Mouse (Mus musculus) limb, embryonic 15.5 days (tissue): ENCODE data around the gene Rps5. TPM values are rescaled to one million over a fixed set of nuclear protein-coding genes. Genes with fewer than 3 reads are reported as not detected.

Experiments
- ATAC-seq: fragments of 200-750 bp; cut with Nextera tagmentation; 2 replicates; pipeline ENCODE4 v1.8.0; 2017; ENCODE audit warnings: low read depth, moderate TSS enrichment; ENCODE audit not compliant: insufficient number of reproducible peaks, low FRiP score, low TSS enrichment
- H3K27ac ChIP-seq: fragments of 300-500 bp; sonication (generic); 2 replicates; pipeline ENCODE4 v1.5.1; 2015; ENCODE audit warnings: moderate library complexity, mild to moderate bottlenecking, inconsistent platforms
- H3K27me3 ChIP-seq: fragments of 300-500 bp; sonication (generic); 2 replicates; pipeline ENCODE4 v1.6.1; 2015; ENCODE audit warnings: inconsistent platforms
- H3K36me3 ChIP-seq: fragments of 300-500 bp; sonication (generic); 2 replicates; pipeline ENCODE4 v1.6.1; 2015; ENCODE audit warnings: inconsistent platforms
- H3K4me1 ChIP-seq: fragments of 300-500 bp; sonication (generic); 2 replicates; pipeline ENCODE4 v1.6.1; 2015; ENCODE audit warnings: inconsistent platforms
- H3K4me2 ChIP-seq: fragments of 300-500 bp; sonication (generic); 2 replicates; pipeline ENCODE4 v1.6.1; 2015; ENCODE audit warnings: mild to moderate bottlenecking, inconsistent platforms
- H3K4me3 ChIP-seq: fragments of 300-500 bp; sonication (generic); 2 replicates; pipeline ENCODE4 v1.5.1; 2015; ENCODE audit warnings: mild to moderate bottlenecking, inconsistent platforms
- H3K9ac ChIP-seq: fragments of 300-500 bp; sonication (generic); 2 replicates; pipeline ENCODE4 v1.6.1; 2015; ENCODE audit warnings: inconsistent platforms
- H3K9me3 ChIP-seq: fragments of 300-500 bp; sonication (generic); 2 replicates; pipeline ENCODE4 v1.6.1; 2016; ENCODE audit warnings: inconsistent platforms
- WGBS: fragments of 180-500 bp; shearing (Covaris S2); methylation state at CpG from one replicate; pipeline ENCODE4 v1.1.7; 2015; 5-methylcytosine and 5-hydroxymethylcytosine counted together
- polyA plus RNA-seq: library from polyadenylated mRNA; unstranded; fragments of >200 nt; fragmentation: Nextera tagmentation; extraction: Ambion mirVana; gene quantifications from 2 replicates; pipeline ENCODE4 v1.2.1, GENCODE M21; 2015

Gene Rps5
- polyA plus RNA-seq, 1 experiment from 2014 or later = 1,056 TPM

DNA sequence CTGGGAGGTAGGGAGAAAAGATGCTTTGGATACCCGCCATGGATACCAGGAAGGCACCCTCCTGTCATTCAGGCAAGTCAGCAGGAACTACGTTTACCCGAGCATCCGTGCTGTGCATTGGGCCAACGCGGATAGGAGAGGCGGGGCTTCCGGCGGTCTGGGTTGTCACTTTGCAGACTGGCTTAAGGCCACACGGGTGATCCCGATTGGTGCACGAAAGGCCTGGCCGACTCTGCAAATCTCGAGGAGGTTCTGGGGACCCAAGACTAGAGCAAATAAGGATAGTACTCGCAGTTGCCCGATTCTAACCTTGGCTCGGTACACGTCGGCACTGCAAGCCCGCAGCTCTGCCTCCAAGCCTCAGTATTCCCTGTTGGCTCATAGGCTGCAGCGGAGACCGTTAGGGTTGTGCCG, 43.6 kb downstream of the Rps5 start, which contains the start of gene Zfp324:
Gene Zfp324, plus strand, starts transcription at position 161 of the 414 bp plus-strand sequence.
- Histone ChIP-seq H3K4me3 (peak within 1 kb of the TSS; percentile 92), H3K27ac (peak within 1 kb of the TSS; percentile 94), H3K4me1 (peaks cover 17% of the 10 kb centered on the region), H3K9me3 (no peaks in the 10 kb centered on the region), H3K36me3 (peaks cover 22% of the 10 kb centered on the region), H3K9ac (peak within 1 kb of the TSS; percentile 92), H3K4me2 (peak within 1 kb of the TSS; percentile 84), H3K27me3 (no peaks in the 10 kb centered on the region)
- peak; percentile 87 for ATAC-seq
- 0% methylated on average over 23 of the region's 23 CpGs for WGBS

- peaks cover 17% of the 10 kb centered on the region for H3K4me1 ChIP-seq
- H3K36me3 ChIP-seq = peaks cover 28% of the 10 kb centered on the region
- peak; percentile 37; the same call in 1 of the 2 replicates for ATAC-seq
- WGBS = under 1% methylated on average over 28 of the region's 29 CpGs
- no peaks in the 10 kb centered on the region for H3K9me3 ChIP-seq
- peak overlapping the region; percentile 92 for H3K9ac ChIP-seq
- H3K4me2 ChIP-seq = peak overlapping the region; percentile 84
- H3K27me3 ChIP-seq = no peaks in the 10 kb centered on the region
- peak overlapping the region; percentile 94 for H3K27ac ChIP-seq
- peak overlapping the region; percentile 92 for H3K4me3 ChIP-seq
These were observed 44.2 kb downstream of the Rps5 start for GRCm38 (mm10) chr7:12966104-12966845.

- Histone ChIP-seq H3K9ac (no peak overlapping the region), H3K9me3 (no peaks in the 10 kb centered on the region), H3K4me1 (peaks cover 10% of the 10 kb centered on the region), H3K4me2 (no peak overlapping the region), H3K27ac (no peak overlapping the region), H3K36me3 (peaks cover 50% of the 10 kb centered on the region), H3K27me3 (no peaks in the 10 kb centered on the region), H3K4me3 (no peak overlapping the region)
- WGBS = 93% methylated on average over 25 of the region's 25 CpGs
- ATAC-seq = no peak
These were observed 48.8 kb downstream of the Rps5 start for GRCm38 (mm10) chr7:12970906-12971305.

Other genes with a start within 250 kb of the Rps5 start
- gene Vmn2r55, start 237.3 kb upstream of the Rps5 start, polyA plus RNA-seq = not detected in 2 replicates
- not detected in 2 replicates for gene Vmn2r56, start 187.3 kb upstream of the Rps5 start, polyA plus RNA-seq
- 9.0 and 10.0 TPM in 2 replicates for gene Zscan18, start 118.7 kb upstream of the Rps5 start, polyA plus RNA-seq
- gene Zfp329, start 103.4 kb upstream of the Rps5 start, polyA plus RNA-seq = 11.5 and 14.6 TPM in 2 replicates
- gene Zfp110, start 87.5 kb upstream of the Rps5 start, polyA plus RNA-seq = 40.7 and 41.2 TPM in 2 replicates
- 4.5 and 4.9 TPM in 2 replicates for gene Zfp128, start 41.1 kb upstream of the Rps5 start, polyA plus RNA-seq
- 17.3 and 17.7 TPM in 2 replicates for gene Zscan22, start 24.5 kb upstream of the Rps5 start, polyA plus RNA-seq
- 1.9 and 3.0 TPM in 2 replicates for gene Rnf225, start 5.1 kb downstream of the Rps5 start, polyA plus RNA-seq
- gene Zfp324, start 43.5 kb downstream of the Rps5 start, polyA plus RNA-seq = 13.3 and 13.5 TPM in 2 replicates
- gene Zfp446, start 55.6 kb downstream of the Rps5 start, polyA plus RNA-seq = 7.4 and 7.8 TPM in 2 replicates
- 0.07 and 0.20 TPM in 2 replicates for gene Slc27a5, start 75.9 kb downstream of the Rps5 start, polyA plus RNA-seq
- gene Trim28, start 76.8 kb downstream of the Rps5 start, polyA plus RNA-seq = 189 and 243 TPM in 2 replicates
- 23.7 and 25.2 TPM in 2 replicates for gene Zbtb45, start 87.7 kb downstream of the Rps5 start, polyA plus RNA-seq
- gene Chmp2a, start 112.5 kb downstream of the Rps5 start, polyA plus RNA-seq = 179 and 185 TPM in 2 replicates
- 102 and 104 TPM in 2 replicates for gene Ube2m, start 116.0 kb downstream of the Rps5 start, polyA plus RNA-seq
- 2.5 and 3.7 TPM in 2 replicates for gene Mzf1, start 132.5 kb downstream of the Rps5 start, polyA plus RNA-seq
- gene Vmn1r85, start 172.9 kb downstream of the Rps5 start, polyA plus RNA-seq = 0.04 TPM in 1 of 2 replicates, not detected in the other
- gene Vmn1r86, start 197.6 kb downstream of the Rps5 start, polyA plus RNA-seq = not detected in 2 replicates
- gene Vmn1r87, start 217.9 kb downstream of the Rps5 start, polyA plus RNA-seq = not detected in 2 replicates
- not detected in 2 replicates for gene Vmn1r88, start 237.3 kb downstream of the Rps5 start, polyA plus RNA-seq